Mouse (Mus musculus) bone marrow macrophage, adult 2 months (primary cell): ENCODE data around the gene Plk5.

Experiments used
- CTCF ChIP-seq: IDR thresholded peaks from 2 replicates; pipeline ENCODE4 v1.5.1; 2012; ENCODE audit warnings: low read depth, mild to moderate bottlenecking, low read length, moderate library complexity
- POLR2A ChIP-seq: IDR thresholded peaks from 2 replicates; pipeline ENCODE4 v1.6.1; 2012; ENCODE audit warnings: mild to moderate bottlenecking, low read depth, low read length, borderline replicate concordance

DNA sequence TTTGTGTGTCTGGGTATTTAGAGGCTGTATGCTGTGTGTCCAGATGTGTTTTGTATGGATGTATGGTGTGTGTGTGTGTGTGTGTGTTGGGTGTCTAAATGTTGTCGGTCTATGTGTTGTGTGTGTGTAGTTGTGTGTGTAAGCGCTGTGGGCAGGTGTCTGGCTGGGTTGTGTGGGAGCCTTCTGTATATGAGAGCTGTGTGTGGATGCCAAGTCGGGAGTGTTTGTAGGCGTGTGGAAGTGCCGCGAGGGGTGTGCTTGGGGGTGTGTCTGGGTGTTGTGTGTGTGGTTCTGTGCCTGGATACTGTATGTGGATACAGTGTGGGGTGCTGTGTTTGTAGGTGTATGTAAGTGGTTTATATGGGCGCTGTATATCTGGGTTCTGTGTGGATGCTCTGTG lies 1.1 kb downstream of the Plk5 start:
- TF ChIP-seq POLR2A = no peak
- no peak for TF ChIP-seq CTCF
